Mouse (Mus musculus): Measurements from ENCODE around the gene Ddr2. TPM values are rescaled to one million over a fixed set of nuclear protein-coding genes. Genes with fewer than 3 reads are reported as not detected.

Ddr2 gene
- polyA plus RNA-seq, 2 experiments: 0.47 to 0.72 TPM

DNA sequence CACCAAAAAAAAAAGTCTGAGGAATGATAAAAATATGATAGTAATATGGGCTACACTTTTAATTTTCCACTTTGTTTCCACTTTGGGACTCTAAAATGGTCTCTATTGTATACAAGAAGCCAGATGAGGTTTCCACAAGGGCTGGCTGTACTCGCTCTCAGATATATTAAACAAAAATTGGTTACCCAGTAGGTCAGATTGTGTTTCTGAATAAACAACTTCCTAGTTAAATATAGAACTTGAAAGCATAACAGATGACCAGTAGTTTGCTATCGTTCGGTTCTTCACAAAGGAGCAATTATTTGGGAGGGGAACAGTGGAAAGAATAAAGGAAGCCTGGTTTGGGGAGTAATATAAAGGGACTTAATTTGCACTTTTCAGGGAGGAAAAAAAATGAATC is 20.4 kb upstream of the Ddr2 start:
- Histone ChIP-seq H3K9ac (replicated peaks) (no peak overlapping the region), H3K27me3 (ENCODE audit: control insufficient read depth, insufficient read depth, low read length) (no peaks in the 10 kb centered on the region), H3K4me2 (ENCODE audit: low read depth) (no peak overlapping the region), H3K4me3 (ENCODE audit: insufficient read depth in 1 of 2, low read depth in 2 of 2, low read length in 2 of 2) (no peak overlapping the region), H3K27ac (no peak overlapping the region), H3K36me3 (replicated peaks; ENCODE audit: control insufficient read depth, insufficient read depth, low read depth) (no peaks in the 10 kb centered on the region), H3K9me3 (ENCODE audit: control insufficient read depth, low read length) (no peaks in the 10 kb centered on the region), H3K4me1 (replicated peaks; ENCODE audit: control insufficient read depth in 2 of 2, insufficient read depth in 2 of 2, low read length in 1 of 2) (no peaks in the 10 kb centered on the region)
- ATAC-seq (ENCODE audit: insufficient read depth): no peak
- DNase-seq (ENCODE audit: low read depth in 3 of 3, low spot score in 3 of 3): no peak
- TF ChIP-seq EP300 (IDR thresholded peaks at IDR 0.05; ENCODE audit: low read depth): no peak
- TF ChIP-seq CTCF (IDR thresholded peaks at IDR 0.05; ENCODE audit: low read depth): no peak
- WGBS (ENCODE audit: insufficient replicate concordance): 68% methylated on average over 3 of the region's 3 CpGs

DNA sequence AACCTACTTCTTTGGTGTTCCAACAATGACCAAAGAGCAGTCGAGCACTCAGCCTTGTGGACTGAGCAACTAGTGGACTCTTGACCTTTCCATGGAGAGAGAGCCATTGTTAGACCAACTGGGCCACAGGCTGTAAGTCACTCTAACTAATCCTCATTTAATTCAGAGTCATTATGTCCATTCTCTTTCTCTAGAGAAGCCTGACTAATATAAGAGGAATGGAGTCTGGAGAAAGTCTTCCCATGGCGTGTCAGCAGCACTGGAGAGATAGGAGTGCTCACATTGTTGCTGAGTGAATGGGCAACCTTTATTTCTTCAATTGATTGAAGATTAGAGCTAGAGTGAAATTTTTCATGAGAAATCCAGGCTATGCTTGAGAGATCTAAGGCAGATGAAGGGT is 14.1 kb upstream of the Ddr2 start:
- 55% methylated on average over 2 of the region's 2 CpGs for WGBS (ENCODE audit: insufficient replicate concordance)
- no peak for DNase-seq (ENCODE audit: low read depth in 3 of 3, low spot score in 3 of 3)
- TF ChIP-seq CTCF (IDR thresholded peaks at IDR 0.05; ENCODE audit: low read depth) (no peak), EP300 (IDR thresholded peaks at IDR 0.05; ENCODE audit: low read depth) (no peak)
- no peak for ATAC-seq (ENCODE audit: insufficient read depth)
- H3K4me3 ChIP-seq (ENCODE audit: insufficient read depth in 1 of 2, low read depth in 2 of 2, low read length in 2 of 2): no peak overlapping the region
- H3K9ac ChIP-seq (replicated peaks): no peak overlapping the region
- H3K27ac ChIP-seq: no peak overlapping the region
- no peaks in the 10 kb centered on the region for H3K4me1 ChIP-seq (replicated peaks; ENCODE audit: control insufficient read depth in 2 of 2, insufficient read depth in 2 of 2, low read length in 1 of 2)
- no peaks in the 10 kb centered on the region for H3K36me3 ChIP-seq (replicated peaks; ENCODE audit: control insufficient read depth, insufficient read depth, low read depth)
- H3K4me2 ChIP-seq (ENCODE audit: low read depth): no peak overlapping the region
- H3K9me3 ChIP-seq (ENCODE audit: control insufficient read depth, low read length): no peaks in the 10 kb centered on the region
- H3K27me3 ChIP-seq (ENCODE audit: control insufficient read depth, insufficient read depth, low read length): no peaks in the 10 kb centered on the region

DNA sequence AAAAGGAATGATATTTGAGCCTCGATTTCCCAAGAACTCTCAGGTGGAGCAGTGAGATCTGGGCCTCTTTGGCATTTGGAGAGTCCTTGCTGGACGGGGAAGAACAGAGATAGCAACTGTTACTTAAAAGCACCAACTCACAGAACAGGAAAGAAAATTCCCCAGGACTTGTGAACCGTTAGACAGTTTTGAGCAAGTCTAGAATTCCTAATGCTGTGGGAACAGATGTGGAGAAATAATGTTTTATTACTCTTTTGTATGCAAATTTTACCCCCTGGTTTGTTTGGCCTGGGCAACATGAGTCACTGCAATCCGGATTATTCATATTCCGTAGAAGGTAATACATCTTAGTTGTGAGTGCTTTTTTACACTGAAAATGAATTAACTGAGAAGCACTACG is 3.1 kb upstream of the Ddr2 start:
- no peak for DNase-seq (ENCODE audit: low read depth in 3 of 3, low spot score in 3 of 3)
- no peaks in the 10 kb centered on the region for H3K9me3 ChIP-seq (ENCODE audit: control insufficient read depth, low read length)
- H3K27me3 ChIP-seq (ENCODE audit: control insufficient read depth, insufficient read depth, low read length): no peaks in the 10 kb centered on the region
- no peaks in the 10 kb centered on the region for H3K4me1 ChIP-seq (replicated peaks; ENCODE audit: control insufficient read depth in 2 of 2, insufficient read depth in 2 of 2, low read length in 1 of 2)
- WGBS (ENCODE audit: insufficient replicate concordance): 59% methylated on average over 6 of the region's 6 CpGs
- H3K27ac ChIP-seq: no peak overlapping the region
- no peak overlapping the region for H3K4me2 ChIP-seq (ENCODE audit: low read depth)
- TF ChIP-seq EP300 (IDR thresholded peaks at IDR 0.05; ENCODE audit: low read depth): no peak
- no peak for TF ChIP-seq CTCF (IDR thresholded peaks at IDR 0.05; ENCODE audit: low read depth)
- no peak for ATAC-seq (ENCODE audit: insufficient read depth)
- H3K4me3 ChIP-seq (ENCODE audit: insufficient read depth in 1 of 2, low read depth in 2 of 2, low read length in 2 of 2): no peak overlapping the region
- H3K9ac ChIP-seq (replicated peaks): no peak overlapping the region
- no peaks in the 10 kb centered on the region for H3K36me3 ChIP-seq (replicated peaks; ENCODE audit: control insufficient read depth, insufficient read depth, low read depth)

DNA sequence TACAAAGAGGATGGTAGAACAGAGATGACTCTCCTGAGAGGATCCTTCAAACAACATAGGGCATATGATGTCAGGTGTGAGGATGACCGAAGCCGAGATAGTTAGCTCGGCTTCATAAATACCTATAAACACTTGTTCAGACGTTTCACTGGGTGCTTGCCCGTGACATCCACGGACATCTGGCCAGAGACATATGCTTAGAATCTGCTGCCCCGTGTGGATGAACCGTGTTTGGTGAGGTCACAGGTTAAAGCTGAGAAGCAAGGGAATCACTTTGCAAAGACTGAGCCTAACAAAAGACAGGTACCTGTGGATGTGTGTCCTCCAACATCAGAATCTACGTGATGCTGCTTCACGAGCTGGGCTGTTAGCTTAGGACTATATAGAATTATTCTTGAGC is 1.7 kb upstream of the Ddr2 start:
- no peak for ATAC-seq (ENCODE audit: insufficient read depth)
- WGBS (ENCODE audit: insufficient replicate concordance): 71% methylated on average over 10 of the region's 10 CpGs

DNA sequence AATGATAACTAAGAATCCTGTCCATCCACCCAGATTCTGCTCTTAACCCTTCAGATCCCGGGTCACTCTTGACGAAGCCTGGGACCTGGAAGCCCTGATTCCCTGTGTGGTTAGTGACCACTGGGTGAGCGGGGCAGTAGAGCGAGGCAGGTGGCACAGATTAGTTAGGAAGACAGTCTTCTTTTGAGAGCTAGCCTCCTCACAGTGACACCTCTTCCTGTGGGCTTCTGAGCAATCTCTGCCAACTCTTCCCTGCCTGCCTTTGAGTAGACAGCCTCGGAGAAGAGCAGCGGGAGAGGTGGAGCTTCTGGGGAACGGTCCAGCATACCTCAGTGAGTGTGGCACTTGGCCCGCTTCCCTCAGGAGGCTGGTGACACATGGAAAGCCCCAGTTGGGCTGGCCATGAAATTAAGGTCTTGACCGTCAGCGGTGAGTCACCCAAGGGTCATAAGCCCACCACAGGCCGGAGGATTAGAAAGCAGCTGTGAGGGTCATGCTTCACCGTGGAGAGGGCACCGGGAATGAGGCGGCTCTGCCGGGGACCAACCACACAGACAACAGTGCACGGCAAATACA is 1.2 kb upstream of the Ddr2 start:
- H3K36me3 ChIP-seq (replicated peaks; ENCODE audit: control insufficient read depth, insufficient read depth, low read depth): no peaks in the 10 kb centered on the region
- no peak overlapping the region for H3K4me2 ChIP-seq (ENCODE audit: low read depth)
- 73% methylated on average over 16 of the region's 16 CpGs for WGBS (ENCODE audit: insufficient replicate concordance)
- H3K9ac ChIP-seq (replicated peaks): no peak overlapping the region
- no peaks in the 10 kb centered on the region for H3K4me1 ChIP-seq (replicated peaks; ENCODE audit: control insufficient read depth in 2 of 2, insufficient read depth in 2 of 2, low read length in 1 of 2)
- no peak for ATAC-seq (ENCODE audit: insufficient read depth)
- H3K9me3 ChIP-seq (ENCODE audit: control insufficient read depth, low read length): no peaks in the 10 kb centered on the region
- no peak overlapping the region for H3K27ac ChIP-seq
- DNase-seq (ENCODE audit: low read depth in 3 of 3, low spot score in 3 of 3): no peak
- no peak overlapping the region for H3K4me3 ChIP-seq (ENCODE audit: insufficient read depth in 1 of 2, low read depth in 2 of 2, low read length in 2 of 2)
- no peak for TF ChIP-seq EP300 (IDR thresholded peaks at IDR 0.05; ENCODE audit: low read depth)
- TF ChIP-seq CTCF (IDR thresholded peaks at IDR 0.05; ENCODE audit: low read depth): no peak
- H3K27me3 ChIP-seq (ENCODE audit: control insufficient read depth, insufficient read depth, low read length): no peaks in the 10 kb centered on the region

More for the DNA sequence above, 1.7 kb upstream of the Ddr2 start:
- no peak for DNase-seq (ENCODE audit: low read depth in 3 of 3, low spot score in 3 of 3)
- Histone ChIP-seq H3K27ac (no peak overlapping the region), H3K4me3 (ENCODE audit: insufficient read depth in 1 of 2, low read depth in 2 of 2, low read length in 2 of 2) (no peak overlapping the region), H3K4me1 (replicated peaks; ENCODE audit: control insufficient read depth in 2 of 2, insufficient read depth in 2 of 2, low read length in 1 of 2) (no peaks in the 10 kb centered on the region), H3K27me3 (ENCODE audit: control insufficient read depth, insufficient read depth, low read length) (no peaks in the 10 kb centered on the region), H3K9ac (replicated peaks) (no peak overlapping the region), H3K9me3 (ENCODE audit: control insufficient read depth, low read length) (no peaks in the 10 kb centered on the region), H3K4me2 (ENCODE audit: low read depth) (no peak overlapping the region), H3K36me3 (replicated peaks; ENCODE audit: control insufficient read depth, insufficient read depth, low read depth) (no peaks in the 10 kb centered on the region)
- TF ChIP-seq CTCF (IDR thresholded peaks at IDR 0.05; ENCODE audit: low read depth): no peak
- no peak for TF ChIP-seq EP300 (IDR thresholded peaks at IDR 0.05; ENCODE audit: low read depth)
